Mouse (Mus musculus) right cerebral cortex, postnatal 10 days (tissue): ENCODE data around the gene Tomt.

Experiments
- DNase-seq, 2 experiments: peaks; one replicate each; pipeline ENCODE4 v3.0.0; 2021; ENCODE audit warnings: low spot score in 2 of 2

The Tomt gene

GRCm38 (mm10) chr7:101902846-101903245 lies 3.3 kb downstream of the Tomt start:
- DNase-seq, result no peak

DNA sequence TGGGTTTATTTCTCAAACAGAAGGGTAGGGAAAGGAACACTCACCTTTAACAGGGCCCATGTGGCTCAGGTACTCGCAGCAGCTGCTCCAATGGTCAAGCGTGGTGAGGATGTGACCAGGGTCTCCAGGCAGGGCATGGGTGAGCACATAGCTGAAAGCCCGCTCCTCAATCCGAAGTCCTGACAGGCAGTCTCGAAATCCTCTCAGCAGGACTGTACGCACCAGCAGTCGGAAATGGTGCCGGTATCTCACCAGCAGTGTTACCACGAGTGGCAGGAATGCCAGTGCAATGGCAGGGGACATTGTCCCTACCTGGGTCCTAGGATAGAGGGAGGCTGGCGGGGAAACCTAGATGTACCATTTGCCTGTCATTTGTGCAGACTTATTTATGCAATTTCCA lies 4.2 kb downstream of the Tomt start:
- DNase-seq, result no peak

DNA sequence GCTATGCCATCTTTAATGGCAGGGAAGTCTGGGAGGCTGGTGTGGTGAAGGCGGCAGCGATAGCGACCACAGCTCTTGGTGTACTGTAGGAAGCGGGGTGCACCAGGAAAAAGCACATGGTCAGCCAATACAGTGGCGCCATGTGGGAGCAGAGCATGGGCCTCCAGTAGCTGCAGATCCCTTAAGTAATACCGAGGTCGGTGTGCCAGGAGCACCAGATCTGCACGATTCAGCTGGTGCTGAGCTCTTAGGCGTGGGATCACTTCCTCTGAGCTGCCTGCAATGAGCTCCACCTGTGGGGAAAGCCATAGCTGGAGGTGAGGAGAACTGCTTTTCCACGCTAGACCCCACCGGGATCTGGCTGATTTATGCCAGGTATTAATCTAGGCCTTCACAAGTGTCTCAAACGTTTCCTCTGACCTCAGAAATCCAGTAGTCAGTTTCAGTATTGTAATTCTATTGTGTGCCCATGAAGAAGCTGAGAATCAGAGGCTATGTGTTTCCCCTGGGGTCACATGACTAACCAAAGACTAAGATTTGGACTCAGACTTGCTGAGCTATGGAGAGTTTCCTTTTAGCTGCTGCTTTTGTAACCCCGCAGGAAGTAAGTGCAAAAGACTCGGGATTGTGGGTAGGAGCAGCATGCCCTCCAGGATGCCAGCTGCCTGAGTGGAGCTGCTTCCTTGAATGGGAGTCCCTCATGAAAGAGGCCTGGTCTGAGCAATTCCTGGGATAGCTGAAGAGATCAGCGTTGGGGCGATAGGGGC lies 5.6 kb downstream of the Tomt start:
- DNase-seq, result no peak

- peak; percentile 99 for DNase-seq
Observed at GRCm38 (mm10) chr7:101896104-101897066, 9.8 kb downstream of the Tomt start.

DNA sequence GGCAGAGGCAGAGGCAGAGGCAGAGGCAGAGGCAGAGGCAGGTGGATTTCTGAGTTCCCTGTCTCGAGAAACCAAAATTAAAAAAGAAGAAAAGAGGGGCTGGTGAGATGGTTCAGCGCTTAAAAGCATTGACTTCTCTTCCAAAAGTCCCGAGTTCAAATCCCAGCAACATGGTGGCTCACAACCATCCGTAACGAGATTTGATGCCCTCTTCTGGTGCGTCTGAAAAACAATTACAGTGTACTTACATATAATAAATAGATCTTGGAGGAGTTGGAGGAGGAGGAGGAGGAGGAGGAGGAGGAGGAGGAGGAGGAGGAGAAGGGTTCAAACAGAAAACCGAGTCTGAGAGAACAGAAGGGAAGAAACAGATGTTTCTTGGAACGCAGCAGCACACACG lies 10.5 kb downstream of the Tomt start:
- DNase-seq, result no peak

GRCm38 (mm10) chr7:101888460-101888859 lies 17.7 kb downstream of the Tomt start:
- DNase-seq, result no peak

DNA sequence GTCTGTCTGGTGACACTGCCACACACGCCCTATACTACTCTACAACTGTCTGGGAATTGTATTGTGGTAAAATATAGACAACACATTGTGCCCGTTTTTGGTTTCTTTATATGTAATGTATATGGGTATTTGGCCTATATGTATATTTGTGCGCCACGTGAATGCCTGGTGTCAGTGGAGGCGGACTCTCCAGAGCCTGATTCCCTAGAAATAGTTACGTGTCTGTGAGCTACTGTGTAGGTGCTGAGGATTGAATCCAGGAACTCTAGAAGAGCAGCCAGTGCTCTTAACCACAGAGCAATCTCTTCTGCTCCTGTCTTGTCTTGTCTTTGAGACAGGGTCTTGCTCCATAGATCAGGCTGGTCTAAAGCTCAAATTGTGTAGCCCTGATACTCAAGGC lies 19.9 kb downstream of the Tomt start:
- no peak for DNase-seq

DNA sequence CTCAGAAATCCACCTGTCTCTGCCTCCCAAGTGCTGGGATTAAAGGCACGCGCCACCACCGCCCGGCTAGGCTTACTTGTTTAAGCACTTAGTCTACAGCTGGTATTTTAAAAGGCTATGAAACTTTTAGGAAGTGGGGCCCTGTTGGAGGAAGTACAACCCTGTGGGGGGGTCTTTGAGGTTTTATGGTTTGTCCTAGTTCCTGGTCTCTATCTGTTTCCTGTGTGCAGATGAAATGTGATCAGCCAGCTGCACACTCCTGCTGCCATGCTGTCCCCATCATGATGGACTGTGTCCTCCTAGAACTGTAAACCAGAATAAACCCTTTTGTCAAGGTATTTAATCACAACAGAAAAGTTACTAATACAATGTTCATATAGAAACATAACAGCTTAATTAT lies 22.0 kb downstream of the Tomt start:
- DNase-seq, result no peak

- DNase-seq, result no peak
Observed at GRCm38 (mm10) chr7:101882413-101883154, 23.6 kb downstream of the Tomt start.

DNA sequence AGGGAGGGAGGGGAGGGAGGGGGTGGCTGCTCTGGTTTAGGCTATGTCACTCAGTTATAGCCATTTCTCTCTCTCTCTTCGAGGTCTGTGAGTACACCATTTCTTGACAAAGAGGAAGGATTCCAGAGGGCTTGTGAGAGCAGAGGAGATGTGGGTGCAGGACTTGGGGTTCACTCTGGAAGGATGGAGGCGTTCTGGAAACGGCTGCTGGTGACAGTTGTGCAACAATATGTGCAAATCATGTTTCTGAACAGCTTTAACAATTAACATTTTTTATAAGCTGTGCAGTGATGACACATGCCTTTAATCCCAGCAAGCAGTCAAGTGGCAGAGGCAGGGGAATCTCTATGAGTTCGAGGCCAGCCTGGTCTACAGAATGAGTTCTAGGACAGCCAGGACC lies 25.3 kb downstream of the Tomt start:
- DNase-seq, result no peak

DNA sequence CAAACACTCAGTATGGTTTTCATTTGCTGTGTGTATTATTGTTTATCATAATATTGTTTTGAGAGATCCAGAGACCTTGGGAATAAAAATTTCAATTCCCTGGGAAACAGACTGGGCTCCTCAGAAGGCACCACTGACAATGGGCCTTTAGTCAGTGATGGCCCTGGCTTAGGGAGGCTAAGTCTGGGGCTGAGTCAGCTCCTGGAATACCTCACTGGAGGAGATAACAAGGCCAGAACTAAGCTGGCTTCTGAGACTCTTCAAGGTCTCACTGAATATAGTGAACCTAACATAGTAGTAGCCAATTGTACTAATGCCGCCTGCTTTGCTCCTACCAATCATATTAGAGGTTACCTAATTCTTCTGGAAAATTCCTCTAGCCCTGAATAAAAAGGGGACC lies 30.2 kb downstream of the Tomt start:
- DNase-seq, result no peak

- DNase-seq, result no peak
Observed at GRCm38 (mm10) chr7:101871296-101871695, 34.9 kb downstream of the Tomt start.

GRCm38 (mm10) chr7:101870629-101871028 lies 35.5 kb downstream of the Tomt start, which contains the start of gene Folr1:
Gene Folr1 (minus strand): TSS chr7:101870788.
- DNase-seq, result no peak

- no peak for DNase-seq
Observed at GRCm38 (mm10) chr7:101869163-101869500, 37.0 kb downstream of the Tomt start.

DNA sequence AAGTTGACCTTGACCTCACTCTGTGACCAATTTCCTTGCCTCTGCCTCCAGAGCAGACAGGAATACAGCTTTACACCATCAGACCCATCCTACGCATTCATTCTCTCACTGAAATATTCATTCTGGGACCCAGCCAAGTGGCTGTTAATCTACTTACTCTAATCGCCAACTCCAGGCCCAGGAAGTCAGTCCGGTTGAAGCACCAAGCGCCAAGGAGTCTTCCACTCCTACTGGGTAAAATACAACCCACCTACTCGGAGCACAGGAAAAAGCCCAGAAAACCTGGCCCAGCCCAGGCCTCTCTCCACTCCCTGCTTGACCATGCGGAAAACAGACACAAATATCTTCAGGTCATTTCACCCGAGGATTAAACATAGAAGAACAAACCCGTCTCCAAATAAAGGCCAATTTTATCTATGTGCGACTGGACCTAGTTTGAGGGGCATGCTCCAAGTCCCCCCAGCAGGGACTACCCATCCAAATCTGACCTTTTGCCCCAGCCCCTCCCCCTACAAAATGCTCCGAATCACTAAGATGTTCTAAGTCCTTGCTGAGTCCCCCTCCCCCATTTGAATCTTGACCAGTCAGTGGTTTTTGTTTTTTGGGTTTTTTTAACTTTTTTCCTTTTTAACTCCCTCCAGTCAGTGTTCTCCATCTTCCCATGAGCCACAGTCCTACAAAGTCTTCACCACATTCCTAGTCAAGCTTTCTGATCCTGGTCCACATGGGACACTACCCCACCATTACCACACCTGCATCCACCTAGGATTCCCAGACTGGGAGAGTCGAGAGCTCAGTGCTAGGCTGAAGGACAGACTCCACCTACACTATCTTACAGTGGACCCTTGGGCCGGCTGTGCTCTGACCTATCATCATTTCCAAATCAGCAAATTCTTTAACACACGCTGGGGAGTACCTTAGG lies 37.7 kb downstream of the Tomt start:
- DNase-seq, result no peak

- no peak for DNase-seq
Observed at GRCm38 (mm10) chr7:101867482-101867881, 38.7 kb downstream of the Tomt start.

GRCm38 (mm10) chr7:101866491-101867265 lies 39.5 kb downstream of the Tomt start:
- DNase-seq, result no peak

DNA sequence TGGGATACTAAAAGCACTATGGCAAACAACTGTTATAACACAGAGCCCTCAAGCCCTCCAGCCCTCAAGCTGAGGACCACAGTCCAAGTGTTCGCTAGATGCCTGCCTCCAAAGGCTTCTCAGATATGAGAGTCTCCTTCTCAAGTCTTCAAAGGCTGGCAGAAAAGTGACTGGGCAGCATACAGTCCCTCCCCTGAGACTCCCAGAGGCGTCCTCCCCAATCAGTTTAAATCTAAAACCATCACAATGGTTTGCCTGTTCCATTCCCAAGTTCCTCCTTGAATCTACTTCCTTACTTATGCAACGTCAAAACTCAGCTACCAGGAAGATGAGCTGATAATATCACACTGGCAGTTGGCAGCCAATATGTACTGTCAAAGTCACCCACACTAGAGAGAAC lies 42.7 kb downstream of the Tomt start, which contains the start of gene Anapc15:
Gene Anapc15, plus strand, starts transcription at position 301 of the 400 bp plus-strand sequence.
- no peak for DNase-seq

GRCm38 (mm10) chr7:101862291-101862690 lies 43.9 kb downstream of the Tomt start:
- no peak for DNase-seq

GRCm38 (mm10) chr7:101860978-101861377 lies 45.2 kb downstream of the Tomt start:
- DNase-seq, result no peak
